Mouse (Mus musculus) heart, adult 9 months (tissue): ENCODE measurements around the gene Ccser1.

Source experiments
- DNase-seq, 2 experiments: peaks; one replicate each; pipeline ENCODE4 v3.0.0; 2022; ENCODE audit warnings: low spot score in 2 of 2

The Ccser1 gene

GRCm38 (mm10) chr6:61296188-61297037 lies 116.3 kb downstream of the Ccser1 start:
- no peak for DNase-seq

GRCm38 (mm10) chr6:61300441-61300840 lies 120.3 kb downstream of the Ccser1 start:
- DNase-seq, result no peak

- no peak for DNase-seq
Measured at GRCm38 (mm10) chr6:61300975-61301374, 120.9 kb downstream of the Ccser1 start.

- DNase-seq, result no peak
Measured at GRCm38 (mm10) chr6:61301631-61302030, 121.5 kb downstream of the Ccser1 start.

GRCm38 (mm10) chr6:61311324-61312091 lies 131.4 kb downstream of the Ccser1 start:
- no peak for DNase-seq

- DNase-seq, result no peak
Measured at GRCm38 (mm10) chr6:61315884-61316601, 135.9 kb downstream of the Ccser1 start.

GRCm38 (mm10) chr6:61320842-61321241 lies 140.7 kb downstream of the Ccser1 start:
- DNase-seq, result no peak

GRCm38 (mm10) chr6:61322328-61322727 lies 142.2 kb downstream of the Ccser1 start:
- no peak for DNase-seq

GRCm38 (mm10) chr6:61326131-61326530 lies 146.0 kb downstream of the Ccser1 start:
- DNase-seq, result no peak

- no peak for DNase-seq
Measured at GRCm38 (mm10) chr6:61328981-61329380, 148.9 kb downstream of the Ccser1 start.

- DNase-seq, result no peak
Measured at GRCm38 (mm10) chr6:61329593-61330540, 149.7 kb downstream of the Ccser1 start.

- no peak for DNase-seq
Measured at GRCm38 (mm10) chr6:61334466-61334865, 154.3 kb downstream of the Ccser1 start.

- no peak for DNase-seq
Measured at GRCm38 (mm10) chr6:61347045-61347838, 167.1 kb downstream of the Ccser1 start.

GRCm38 (mm10) chr6:61363722-61364121 lies 183.6 kb downstream of the Ccser1 start:
- DNase-seq, result no peak

GRCm38 (mm10) chr6:61382526-61382925 lies 202.4 kb downstream of the Ccser1 start:
- no peak for DNase-seq

GRCm38 (mm10) chr6:61382991-61383390 lies 202.9 kb downstream of the Ccser1 start:
- no peak for DNase-seq

- no peak for DNase-seq
Measured at GRCm38 (mm10) chr6:61387046-61387445, 206.9 kb downstream of the Ccser1 start.

GRCm38 (mm10) chr6:61427490-61427889 lies 247.4 kb downstream of the Ccser1 start:
- DNase-seq, result no peak

GRCm38 (mm10) chr6:61430881-61431725 lies 251.0 kb downstream of the Ccser1 start:
- peak; percentile 1 to 27 for DNase-seq

GRCm38 (mm10) chr6:61431726-61431984 lies 251.5 kb downstream of the Ccser1 start:
- DNase-seq, result no peak
